Mouse (Mus musculus): ENCODE data around the gene Mastl. TPM values are rescaled to one million over a fixed set of nuclear protein-coding genes. Genes with fewer than 3 reads are reported as not detected.

The Mastl gene
- 1 to 10 TPM; 2.5 to 3.3 TPM for total RNA-seq (2021)
- long read RNA-seq, experiment 1 = 0 reads
- long read RNA-seq, experiment 2 = 0 reads

- peak; percentile 98 for DNase-seq
Observed at GRCm38 (mm10) chr2:23155777-23156607, at the start of gene Mastl, which contains the start of gene Yme1l1. Mastl (minus strand) TSS chr2:23156024. Yme1l1 (plus strand) TSS chr2:23156369.

- peak; percentile 6 for DNase-seq
Observed at GRCm38 (mm10) chr2:23202900-23203670, 47.3 kb upstream of the Mastl start.

- no peak for DNase-seq
Observed at GRCm38 (mm10) chr2:23201034-23201433, 45.2 kb upstream of the Mastl start.

GRCm38 (mm10) chr2:23194366-23194765 is 38.5 kb upstream of the Mastl start:
- DNase-seq = no peak

- no peak for DNase-seq
Observed at GRCm38 (mm10) chr2:23172305-23172704, 16.5 kb upstream of the Mastl start.

- DNase-seq = no peak
Observed at GRCm38 (mm10) chr2:23156608-23157081, 821 bp upstream of the Mastl start.

GRCm38 (mm10) chr2:23155199-23155621 is 614 bp downstream of the Mastl start:
- no peak for DNase-seq

GRCm38 (mm10) chr2:23119573-23119972 is 36.3 kb downstream of the Mastl start:
- no peak for DNase-seq

GRCm38 (mm10) chr2:23102266-23102665 is 53.6 kb downstream of the Mastl start:
- DNase-seq = no peak

GRCm38 (mm10) chr2:23097028-23097427 is 58.8 kb downstream of the Mastl start:
- DNase-seq = no peak

- no peak for DNase-seq
Observed at GRCm38 (mm10) chr2:23092216-23092615, 63.6 kb downstream of the Mastl start.

- DNase-seq = no peak
Observed at GRCm38 (mm10) chr2:23084540-23084939, 71.3 kb downstream of the Mastl start.

- DNase-seq = no peak
Observed at GRCm38 (mm10) chr2:23078588-23078987, 77.2 kb downstream of the Mastl start.

GRCm38 (mm10) chr2:23077693-23078092 is 78.1 kb downstream of the Mastl start:
- DNase-seq = no peak

- DNase-seq = no peak
Observed at GRCm38 (mm10) chr2:23076783-23077182, 79.0 kb downstream of the Mastl start.

- no peak for DNase-seq
Observed at GRCm38 (mm10) chr2:23075846-23076245, 80.0 kb downstream of the Mastl start.

- no peak for DNase-seq
Observed at GRCm38 (mm10) chr2:23071406-23071805, 84.4 kb downstream of the Mastl start.

- no peak for DNase-seq
Observed at GRCm38 (mm10) chr2:23070491-23070890, 85.3 kb downstream of the Mastl start.

- DNase-seq = peak; percentile 92
Observed at GRCm38 (mm10) chr2:23068894-23069744, 86.7 kb downstream of the Mastl start.

- DNase-seq = peak; percentile 39
Observed at GRCm38 (mm10) chr2:23068370-23068737, 87.5 kb downstream of the Mastl start.

- DNase-seq = peak; percentile 89
Observed at GRCm38 (mm10) chr2:23067552-23068369, 88.1 kb downstream of the Mastl start, which contains the start of gene Acbd5. Acbd5 (plus strand) TSS chr2:23068167.

Measured in gastrocnemius, postnatal 10 days (tissue).